Mouse (Mus musculus) midbrain, embryonic 10.5 days (tissue): Measurements from ENCODE around the gene Olfr654. TPM values are rescaled to one million over a fixed set of nuclear protein-coding genes. Genes with fewer than 3 reads are reported as not detected.
A peak's percentile ranks its signal among the peaks of the same experiment; 100 is the strongest.

Experiments used
- DNase-seq: peaks from one replicate; pipeline ENCODE4 v3.0.0-alpha.2; 2017; ENCODE audit warnings: low spot score
- H3K27ac ChIP-seq: fragments of 300-500 bp; sonication (generic); replicated peaks from 2 replicates; pipeline ENCODE4 v1.5.1; 2016; ENCODE audit warnings: mild to moderate bottlenecking
- H3K27me3 ChIP-seq: fragments of 300-500 bp; sonication (generic); 2 replicates; pipeline ENCODE4 v1.6.1; 2016; ENCODE audit warnings: low read depth, mild to moderate bottlenecking; ENCODE audit not compliant: poor library complexity, severe bottlenecking
- H3K36me3 ChIP-seq: fragments of 300-500 bp; sonication (generic); 2 replicates; pipeline ENCODE4 v1.6.1; 2016; ENCODE audit warnings: mild to moderate bottlenecking, moderate library complexity
- H3K4me1 ChIP-seq: fragments of 300-500 bp; sonication (generic); 2 replicates; pipeline ENCODE4 v1.6.1; 2016
- H3K4me3 ChIP-seq: fragments of 300-500 bp; sonication (generic); 2 replicates; pipeline ENCODE4 v1.5.1; 2016; ENCODE audit warnings: mild to moderate bottlenecking, moderate library complexity
- H3K9me3 ChIP-seq: fragments of 300-500 bp; sonication (generic); replicated peaks from 2 replicates; pipeline ENCODE4 v1.6.1; 2016; ENCODE audit warnings: mild to moderate bottlenecking
- WGBS: fragments of 180-500 bp; shearing (Covaris S2); methylation state at CpG from one replicate; pipeline ENCODE4 v1.1.7; 2016; 5-methylcytosine and 5-hydroxymethylcytosine counted together
- polyA plus RNA-seq: library from polyadenylated mRNA; unstranded; fragments of >200 nt; fragmentation: Nextera tagmentation; extraction: Ambion mirVana; gene quantifications from 2 replicates; pipeline ENCODE4 v1.2.1, GENCODE M21; 2016

Gene Olfr654
- not detected in 2 replicates for polyA plus RNA-seq

DNA sequence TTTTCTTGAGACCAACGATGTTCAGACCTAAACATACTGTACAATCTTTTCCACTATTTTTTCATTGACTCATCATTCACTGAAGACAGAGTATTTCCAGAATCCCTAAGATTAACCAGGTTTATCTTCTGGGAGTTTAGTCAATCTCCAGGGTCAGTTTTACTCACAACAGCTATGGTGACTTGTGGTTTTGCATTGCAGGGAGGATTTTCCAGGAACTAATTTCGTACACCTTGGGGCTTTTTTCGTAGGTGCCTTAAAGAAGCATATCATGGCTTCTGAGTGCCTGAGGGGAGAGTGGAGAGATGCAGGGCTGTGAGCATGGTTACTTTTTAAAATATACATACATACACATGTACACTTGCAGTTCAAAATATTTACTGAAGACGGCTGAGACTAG, at the start of gene Olfr654:
Gene Olfr654 (plus strand): TSS at position 301 of the 400 bp plus-strand sequence.
- Histone ChIP-seq H3K4me3 (no peak within 1 kb of the TSS), H3K4me1 (no peaks in the 10 kb centered on the region), H3K9me3 (no peaks in the 10 kb centered on the region), H3K36me3 (no peaks in the 10 kb centered on the region), H3K27ac (no peak within 1 kb of the TSS), H3K27me3 (no peaks in the 10 kb centered on the region)
- DNase-seq: no peak
- WGBS: 88% methylated on average over 4 of the region's 4 CpGs

DNA sequence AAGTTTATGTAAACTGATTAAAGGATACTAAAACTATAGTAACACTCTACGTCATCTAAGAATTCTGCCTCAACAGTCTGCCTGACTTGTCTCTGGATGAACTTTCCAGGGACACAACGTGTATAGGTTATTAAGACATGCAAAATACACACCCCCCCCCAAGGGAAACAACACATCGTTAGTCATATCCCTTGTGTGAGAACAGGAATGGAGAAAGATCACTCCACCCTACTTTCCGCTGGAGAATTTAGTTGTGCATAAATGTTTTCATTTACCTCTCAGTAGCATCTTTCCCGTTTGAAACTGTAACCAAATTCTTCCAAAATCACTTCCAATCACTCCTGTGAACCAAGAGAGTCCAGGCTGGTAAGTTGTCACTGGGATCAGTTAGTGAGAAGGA, 37.0 kb upstream of the Olfr654 start, which contains the start of gene Olfr651:
Gene Olfr651 (plus strand): TSS at position 301 of the 400 bp plus-strand sequence.
- Histone ChIP-seq H3K27ac (no peak within 1 kb of the TSS), H3K27me3 (no peaks in the 10 kb centered on the region), H3K4me1 (no peaks in the 10 kb centered on the region), H3K4me3 (no peak within 1 kb of the TSS), H3K36me3 (no peaks in the 10 kb centered on the region), H3K9me3 (no peaks in the 10 kb centered on the region)
- no peak for DNase-seq
- WGBS: 87% methylated on average over 5 of the region's 5 CpGs

DNA sequence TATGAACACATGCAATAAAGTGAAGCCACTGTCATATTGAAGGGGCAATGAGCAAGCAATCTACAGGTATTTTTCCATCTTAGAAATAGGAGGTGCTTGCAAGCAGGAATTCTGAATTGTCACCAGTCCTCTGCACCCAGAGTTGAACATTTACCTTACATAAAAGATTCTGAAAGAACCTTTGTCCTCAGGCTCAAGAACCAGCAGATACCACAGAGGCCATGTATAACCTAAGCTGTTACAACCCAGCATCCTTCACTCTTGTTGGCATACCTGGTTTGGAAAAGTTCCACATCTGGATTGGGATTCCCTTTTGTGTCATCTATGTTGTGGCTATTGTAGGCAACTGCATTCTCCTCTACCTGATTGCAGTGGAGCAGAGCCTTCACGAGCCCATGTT, 34.1 kb upstream of the Olfr654 start:
- no peaks in the 10 kb centered on the region for H3K4me1 ChIP-seq
- H3K4me3 ChIP-seq: no peak overlapping the region
- 74% methylated on average over 1 of the region's 1 CpGs for WGBS
- H3K9me3 ChIP-seq: no peaks in the 10 kb centered on the region
- H3K27me3 ChIP-seq: no peaks in the 10 kb centered on the region
- no peaks in the 10 kb centered on the region for H3K36me3 ChIP-seq
- no peak for DNase-seq
- no peak overlapping the region for H3K27ac ChIP-seq

DNA sequence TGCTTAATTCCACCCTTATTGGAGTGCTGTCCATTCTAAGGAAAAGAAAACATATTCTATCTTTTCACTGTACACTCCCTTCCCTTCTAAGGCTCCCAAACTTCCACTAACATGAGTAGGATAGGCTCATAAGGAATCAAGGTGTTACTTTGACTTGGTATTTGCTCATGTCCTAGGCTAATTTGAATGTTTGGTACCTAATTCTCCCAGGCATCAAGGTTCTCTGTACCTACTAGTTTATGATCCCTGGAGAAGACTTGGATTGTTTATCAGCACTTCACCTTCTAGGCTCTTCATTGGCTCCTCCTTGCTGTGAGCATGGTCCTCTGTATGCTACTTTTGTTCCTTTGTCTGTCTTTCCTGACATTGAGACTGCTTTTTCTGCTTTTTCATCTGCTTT, 26.2 kb upstream of the Olfr654 start, which contains the start of gene Olfr652:
Gene Olfr652 (plus strand): TSS at position 301 of the 400 bp plus-strand sequence.
- no peak for DNase-seq
- Histone ChIP-seq H3K4me3 (no peak within 1 kb of the TSS), H3K9me3 (no peaks in the 10 kb centered on the region), H3K36me3 (no peaks in the 10 kb centered on the region), H3K27me3 (no peaks in the 10 kb centered on the region), H3K27ac (no peak within 1 kb of the TSS), H3K4me1 (no peaks in the 10 kb centered on the region)

DNA sequence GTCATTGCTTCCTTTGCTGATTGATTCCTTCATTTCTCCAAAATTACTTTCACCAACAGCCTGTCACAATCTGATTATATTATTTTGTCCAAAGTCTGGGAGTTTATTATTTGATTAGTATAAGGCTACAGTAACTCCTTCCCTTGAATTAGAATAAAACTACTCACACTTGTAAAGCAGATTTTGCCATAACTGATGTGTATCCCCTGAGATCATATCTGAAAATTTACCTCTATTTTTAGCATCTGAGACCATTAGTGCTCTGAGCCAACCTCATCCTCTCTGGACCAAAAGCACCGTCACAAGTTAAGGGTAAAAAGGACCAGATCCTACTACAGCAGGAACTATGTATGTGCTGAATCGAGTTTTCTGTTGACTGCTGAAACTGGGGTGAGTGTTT, 9.8 kb upstream of the Olfr654 start, which contains the start of gene Olfr653:
Gene Olfr653 (plus strand): TSS at position 301 of the 400 bp plus-strand sequence.
- Histone ChIP-seq H3K27me3 (no peaks in the 10 kb centered on the region), H3K9me3 (no peaks in the 10 kb centered on the region), H3K36me3 (no peaks in the 10 kb centered on the region), H3K4me1 (no peaks in the 10 kb centered on the region), H3K4me3 (no peak within 1 kb of the TSS), H3K27ac (no peak within 1 kb of the TSS)
- 88% methylated on average over 2 of the region's 2 CpGs for WGBS
- no peak for DNase-seq

DNA sequence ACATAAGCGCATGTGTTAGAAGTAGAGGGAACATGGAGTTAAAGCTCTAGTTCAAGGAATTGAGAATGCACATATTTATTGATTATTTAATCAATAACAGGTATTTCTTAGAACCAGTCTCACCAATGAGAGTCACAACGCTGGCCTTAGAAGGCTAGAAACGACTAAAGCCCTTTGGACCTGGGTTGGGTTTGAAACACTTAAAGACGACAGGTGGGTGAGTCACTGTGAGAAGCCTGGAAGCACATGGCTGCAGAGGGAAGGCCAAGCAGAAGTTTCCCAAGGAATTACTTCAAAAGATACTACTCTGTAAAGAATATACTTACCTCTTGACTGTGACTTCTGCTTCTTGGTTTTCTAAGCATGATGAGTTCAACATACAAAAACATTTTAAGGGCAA, 6.0 kb upstream of the Olfr654 start:
- Histone ChIP-seq H3K27me3 (no peaks in the 10 kb centered on the region), H3K27ac (no peak overlapping the region), H3K36me3 (no peaks in the 10 kb centered on the region), H3K9me3 (no peaks in the 10 kb centered on the region), H3K4me3 (no peak overlapping the region), H3K4me1 (no peaks in the 10 kb centered on the region)
- 91% methylated on average over 4 of the region's 4 CpGs for WGBS
- DNase-seq: no peak

DNA sequence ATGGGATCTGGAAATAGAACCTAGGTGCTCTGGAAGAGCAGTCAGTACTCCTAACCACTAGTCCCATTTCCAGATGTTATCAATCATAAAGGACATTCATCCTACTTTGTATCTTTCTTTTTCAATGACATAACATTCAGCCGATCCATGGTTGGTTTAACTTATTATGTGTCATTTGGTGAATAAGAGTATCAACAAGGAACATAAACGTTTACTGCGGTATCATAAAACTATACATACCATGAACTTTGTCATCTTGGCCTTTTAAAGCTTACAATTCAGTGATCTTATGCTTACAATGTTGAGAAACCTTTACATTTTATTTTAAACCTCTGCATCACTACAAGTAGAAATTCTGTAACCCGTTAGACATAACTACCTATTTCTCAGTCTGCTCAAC, 5.4 kb upstream of the Olfr654 start:
- 88% methylated on average over 4 of the region's 4 CpGs for WGBS
- Histone ChIP-seq H3K4me1 (no peaks in the 10 kb centered on the region), H3K36me3 (no peaks in the 10 kb centered on the region), H3K27me3 (no peaks in the 10 kb centered on the region), H3K4me3 (no peak overlapping the region), H3K27ac (no peak overlapping the region), H3K9me3 (no peaks in the 10 kb centered on the region)
- no peak for DNase-seq

DNA sequence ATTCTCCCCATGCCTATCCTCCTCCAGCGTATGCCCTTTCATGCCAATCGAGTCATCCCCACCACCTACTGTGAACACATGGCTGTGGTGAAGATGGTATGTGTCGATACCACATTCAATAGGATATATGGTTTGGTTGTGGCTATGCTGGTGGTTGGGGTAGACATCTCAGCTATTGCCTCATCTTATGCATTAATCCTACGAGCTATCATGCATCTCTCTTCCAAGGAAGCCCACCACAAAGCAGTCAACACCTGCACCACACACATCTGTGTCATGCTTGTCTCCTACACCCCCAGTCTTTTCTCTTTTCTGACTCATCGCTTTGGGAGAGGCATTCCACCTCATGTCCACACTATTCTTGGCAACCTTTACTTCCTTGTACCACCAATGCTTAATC, 1.4 kb downstream of the Olfr654 start:
- DNase-seq: no peak
- H3K36me3 ChIP-seq: no peaks in the 10 kb centered on the region
- H3K4me1 ChIP-seq: no peaks in the 10 kb centered on the region
- no peaks in the 10 kb centered on the region for H3K9me3 ChIP-seq
- no peak overlapping the region for H3K27ac ChIP-seq
- 91% methylated on average over 5 of the region's 5 CpGs for WGBS
- no peaks in the 10 kb centered on the region for H3K27me3 ChIP-seq
- H3K4me3 ChIP-seq: no peak overlapping the region

DNA sequence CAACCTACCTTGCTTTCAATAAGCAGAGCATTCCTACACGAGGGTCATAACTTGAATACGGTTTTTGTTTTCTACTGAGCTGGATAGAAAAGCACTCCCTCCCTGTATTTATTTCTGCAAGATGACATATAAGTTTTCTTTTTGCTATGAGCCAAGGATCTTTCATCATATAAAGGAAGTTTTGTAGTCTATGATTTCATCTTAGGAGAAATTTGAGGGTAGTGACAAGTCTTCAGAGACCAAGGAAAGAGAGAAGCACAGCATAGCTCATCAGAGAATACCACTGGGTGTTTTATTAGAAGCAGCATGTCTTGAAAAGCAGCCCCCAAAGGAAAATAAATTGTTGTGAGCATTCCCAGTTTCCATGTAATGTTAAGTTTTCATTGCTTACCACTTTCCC, 14.9 kb downstream of the Olfr654 start, which contains the start of gene Olfr655:
Gene Olfr655 (minus strand): TSS at position 101 of the 400 bp plus-strand sequence.
- 92% methylated on average over 2 of the region's 2 CpGs for WGBS
- H3K4me3 ChIP-seq: no peak within 1 kb of the TSS
- H3K4me1 ChIP-seq: no peaks in the 10 kb centered on the region

DNA sequence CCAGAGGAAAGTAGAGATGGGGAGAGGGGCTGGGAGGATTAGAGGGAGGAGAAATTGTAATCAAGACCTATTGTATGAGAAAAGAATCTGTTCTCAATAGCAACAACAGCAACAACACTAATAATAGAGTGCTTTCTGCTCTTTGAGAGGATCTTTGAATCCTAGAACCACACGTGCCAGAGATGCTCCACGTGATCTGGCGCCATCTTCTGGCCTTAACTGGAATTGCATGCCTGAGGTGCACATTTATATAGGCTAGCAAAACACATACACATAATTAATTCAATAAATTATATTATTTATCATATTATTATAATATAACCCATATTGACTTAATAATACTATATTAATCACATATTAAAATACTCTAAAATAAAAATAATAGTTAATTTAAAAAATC, 16.3 kb downstream of the Olfr654 start:
- 7% methylated on average over 3 of the region's 3 CpGs for WGBS

More for the DNA sequence above, 14.9 kb downstream of the Olfr654 start, which contains the start of gene Olfr655:
- no peaks in the 10 kb centered on the region for H3K27me3 ChIP-seq
- H3K36me3 ChIP-seq: no peaks in the 10 kb centered on the region
- H3K27ac ChIP-seq: no peak within 1 kb of the TSS
- H3K9me3 ChIP-seq: no peaks in the 10 kb centered on the region
- no peak for DNase-seq

DNA sequence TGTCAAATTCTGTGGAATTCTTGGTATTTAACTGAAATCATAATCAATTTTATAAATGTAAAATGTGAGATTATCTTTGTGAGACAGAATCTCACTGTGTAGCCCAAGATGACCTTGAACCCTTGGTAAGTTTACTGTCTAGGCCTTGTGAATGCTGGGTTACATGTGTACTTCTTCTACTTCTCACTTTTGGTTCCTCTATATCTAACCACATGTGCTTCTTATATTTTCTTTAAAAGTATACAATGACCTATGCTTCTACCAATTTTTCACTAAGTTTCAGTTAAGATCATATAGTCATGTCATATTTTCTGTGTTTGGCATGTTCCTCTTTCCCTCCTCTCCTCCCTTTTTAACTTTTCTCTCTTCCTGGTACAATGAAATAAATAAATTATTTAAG, 17.9 kb downstream of the Olfr654 start:
- Histone ChIP-seq H3K36me3 (no peaks in the 10 kb centered on the region), H3K4me1 (no peaks in the 10 kb centered on the region), H3K4me3 (no peak overlapping the region), H3K9me3 (no peaks in the 10 kb centered on the region), H3K27ac (no peak overlapping the region), H3K27me3 (no peaks in the 10 kb centered on the region)
- no peak for DNase-seq

More for the DNA sequence above, 16.3 kb downstream of the Olfr654 start:
- Histone ChIP-seq H3K27ac (no peak overlapping the region), H3K36me3 (no peaks in the 10 kb centered on the region), H3K4me1 (no peaks in the 10 kb centered on the region), H3K4me3 (no peak overlapping the region), H3K27me3 (no peaks in the 10 kb centered on the region), H3K9me3 (no peaks in the 10 kb centered on the region)
- peak; percentile 33 for DNase-seq

DNA sequence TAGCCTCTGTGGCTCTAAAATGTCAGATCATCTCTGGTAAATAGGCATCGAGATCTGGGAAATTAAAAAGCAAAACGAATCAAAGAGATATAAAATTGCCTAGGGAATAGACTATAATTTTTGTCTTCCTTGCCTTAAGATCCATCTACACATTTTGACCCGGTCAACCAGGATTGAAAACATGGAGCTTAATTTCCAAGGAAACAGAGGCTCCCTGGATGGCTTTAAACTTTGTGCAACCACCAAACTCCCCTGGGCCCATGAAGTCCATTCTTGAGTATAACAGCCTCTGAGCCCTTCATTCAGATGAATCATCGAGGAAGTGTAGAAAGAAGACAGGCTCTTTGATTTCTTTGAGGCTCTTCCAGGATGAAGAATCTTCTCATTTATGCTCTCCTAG, 26.8 kb downstream of the Olfr654 start, which contains the start of gene Olfr656:
Gene Olfr656 (plus strand): TSS at position 301 of the 400 bp plus-strand sequence.
- WGBS: 74% methylated on average over 4 of the region's 4 CpGs
- Histone ChIP-seq H3K36me3 (no peaks in the 10 kb centered on the region), H3K27me3 (no peaks in the 10 kb centered on the region), H3K27ac (no peak within 1 kb of the TSS), H3K9me3 (no peaks in the 10 kb centered on the region), H3K4me1 (no peaks in the 10 kb centered on the region), H3K4me3 (no peak within 1 kb of the TSS)
- DNase-seq: no peak

DNA sequence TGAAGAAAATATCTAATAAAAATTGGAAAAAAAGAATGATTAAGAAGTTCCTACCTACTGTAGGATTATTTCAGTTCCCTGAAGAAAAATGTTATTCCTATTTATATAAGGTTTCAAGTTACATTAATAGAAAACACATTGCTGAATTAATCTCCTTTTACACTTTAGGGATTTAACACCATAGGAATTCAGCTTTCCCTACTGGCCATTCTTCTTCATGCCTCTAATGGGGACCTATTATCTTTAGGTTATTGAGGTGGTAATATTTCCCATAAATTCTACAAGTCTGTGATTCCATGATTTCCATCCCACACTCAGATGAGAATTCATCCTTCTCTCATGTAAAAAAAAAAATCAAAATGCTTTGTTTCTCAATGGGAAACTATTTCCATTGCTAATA, 37.7 kb downstream of the Olfr654 start, which contains the start of gene Olfr657:
Gene Olfr657 (plus strand): TSS at position 301 of the 400 bp plus-strand sequence.
- no peaks in the 10 kb centered on the region for H3K27me3 ChIP-seq
- no peak within 1 kb of the TSS for H3K27ac ChIP-seq
- DNase-seq: no peak
- no peaks in the 10 kb centered on the region for H3K9me3 ChIP-seq
- no peak within 1 kb of the TSS for H3K4me3 ChIP-seq
- H3K36me3 ChIP-seq: no peaks in the 10 kb centered on the region
- no peaks in the 10 kb centered on the region for H3K4me1 ChIP-seq
